Mouse (Mus musculus) lung, adult 2 months (tissue): ENCODE results near the gene Cep104. TPM values are rescaled to one million over a fixed set of nuclear protein-coding genes. Genes with fewer than 3 reads are reported as not detected.
A peak's percentile ranks its signal among the peaks of the same experiment; 100 is the strongest.

Experiments
- DNase-seq: peaks from one replicate; pipeline ENCODE4 v3.0.0; 2022
- H3K4me1 ChIP-seq: fragments of 200-500 bp; 2 replicates; pipeline ENCODE4 v1.6.1; 2011; ENCODE audit warnings: low read length; ENCODE audit not compliant: control insufficient read depth, insufficient read depth
- H3K4me3 ChIP-seq: fragments of 200-500 bp; replicated peaks from 2 replicates; pipeline ENCODE3; 2011; ENCODE audit warnings: low read depth, mild to moderate bottlenecking, control low read depth, low read length; ENCODE audit errors: extremely low read depth
- CTCF ChIP-seq: fragments of 200-500 bp; IDR thresholded peaks from 2 replicates; pipeline ENCODE4 v1.5.1; 2011; ENCODE audit warnings: mild to moderate bottlenecking, low read length, control low read depth; ENCODE audit not compliant: insufficient read depth
- POLR2A ChIP-seq: fragments of 200-500 bp; IDR thresholded peaks from 2 replicates; pipeline ENCODE4 v1.6.1; 2011; ENCODE audit warnings: low read depth, mild to moderate bottlenecking, control low read depth, low read length, borderline replicate concordance; ENCODE audit errors: extremely low read depth
- WGBS: fragments of 180-500 bp; shearing (Covaris S2); methylation state at CpG from one replicate; pipeline ENCODE4 v1.1.7; 2018; 5-methylcytosine and 5-hydroxymethylcytosine counted together
- polyA plus RNA-seq: library from polyadenylated mRNA; depleted of rRNA; stranded (reverse); fragments of >200 nt; gene quantifications from 2 replicates; pipeline ENCODE4 v1.2.3, GENCODE M21; 2012

Cep104 gene
- polyA plus RNA-seq, 1 experiment: 19.1 TPM

- Histone ChIP-seq H3K4me3 (no peak overlapping the region), H3K4me1 (peaks cover 2% of the 10 kb centered on the region; the same call in 1 of the 2 replicates)
- TF ChIP-seq CTCF (no peak), POLR2A (no peak)
- 87% methylated on average over 11 of the region's 11 CpGs for WGBS
- DNase-seq: no peak
These were observed 5.5 kb downstream of the Cep104 start for GRCm38 (mm10) chr4:153980470-153980869.

- no peaks in the 10 kb centered on the region for H3K4me1 ChIP-seq
- H3K4me3 ChIP-seq: no peak overlapping the region
- DNase-seq: no peak
- TF ChIP-seq POLR2A (no peak), CTCF (no peak)
- 90% methylated on average over 10 of the region's 10 CpGs for WGBS
These were observed 17.7 kb downstream of the Cep104 start for GRCm38 (mm10) chr4:153992715-153993114.

DNA sequence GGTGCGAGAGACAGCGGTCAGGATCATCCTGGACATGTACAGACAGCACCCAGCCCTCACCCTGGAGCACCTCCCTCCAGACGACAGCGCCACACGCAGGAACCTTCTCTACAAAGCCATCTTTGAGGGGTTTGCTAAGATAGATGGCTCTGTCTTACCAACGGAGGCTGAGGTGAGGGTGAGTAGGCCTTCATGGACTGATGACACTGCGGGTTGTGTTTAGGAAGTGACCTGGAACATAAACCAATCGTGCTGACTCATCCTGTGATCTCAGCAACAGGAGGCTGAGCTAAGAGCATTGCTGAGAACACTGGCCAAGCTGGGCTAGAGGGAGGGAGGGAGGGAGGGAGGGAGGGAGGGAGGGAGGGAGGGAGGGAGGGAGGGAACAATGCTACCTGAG is 18.5 kb downstream of the Cep104 start:
- H3K4me3 ChIP-seq: no peak overlapping the region
- H3K4me1 ChIP-seq: no peaks in the 10 kb centered on the region
- 89% methylated on average over 8 of the region's 8 CpGs for WGBS
- TF ChIP-seq POLR2A (no peak), CTCF (no peak)
- DNase-seq: no peak

DNA sequence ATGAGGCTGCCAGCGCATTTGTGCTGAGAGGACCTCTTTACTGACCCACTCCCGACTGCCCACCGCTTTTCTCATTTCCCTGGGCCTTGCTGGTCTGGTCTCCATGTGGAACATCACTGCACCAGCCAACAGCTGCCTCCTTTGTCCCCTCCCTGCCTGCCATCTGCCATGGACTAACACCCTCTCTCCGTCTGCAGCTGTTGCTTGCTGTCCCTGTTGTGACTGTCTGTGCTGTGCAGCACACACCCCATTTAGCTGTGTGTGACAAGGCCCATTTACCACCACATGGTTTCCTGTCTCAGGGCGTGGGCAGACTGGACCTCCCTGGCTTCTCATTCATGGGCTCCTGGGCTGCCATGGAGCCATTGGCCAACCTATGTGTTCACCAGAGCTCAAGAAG is 30.5 kb downstream of the Cep104 start:
- H3K4me1 ChIP-seq: no peaks in the 10 kb centered on the region
- DNase-seq: no peak
- H3K4me3 ChIP-seq: no peak overlapping the region
- 91% methylated on average over 5 of the region's 5 CpGs for WGBS
- TF ChIP-seq POLR2A (no peak), CTCF (no peak)

DNA sequence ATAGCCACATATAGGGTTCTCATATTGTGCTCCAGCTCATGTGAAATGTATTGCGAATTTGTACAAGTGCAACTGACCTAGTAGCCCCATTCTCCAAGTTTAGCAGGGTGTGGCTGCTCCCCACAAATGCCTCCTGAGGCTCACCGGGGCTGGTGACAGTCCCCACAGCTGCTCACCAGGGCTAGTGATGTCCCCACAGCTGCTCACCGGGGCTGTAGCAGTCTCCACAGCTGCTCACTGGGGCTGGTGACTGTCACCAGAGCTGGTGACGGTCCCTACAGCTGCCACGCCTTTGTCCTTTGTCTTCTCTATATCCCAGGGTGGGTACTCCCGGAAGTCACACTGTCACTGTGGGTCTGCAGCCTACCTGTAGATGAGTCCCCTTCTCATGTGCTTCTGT is 31.3 kb downstream of the Cep104 start:
- no peak for DNase-seq
- Histone ChIP-seq H3K4me3 (no peak overlapping the region), H3K4me1 (no peaks in the 10 kb centered on the region)
- no peak for TF ChIP-seq CTCF
- no peak for TF ChIP-seq POLR2A
- WGBS: 90% methylated on average over 6 of the region's 6 CpGs

DNA sequence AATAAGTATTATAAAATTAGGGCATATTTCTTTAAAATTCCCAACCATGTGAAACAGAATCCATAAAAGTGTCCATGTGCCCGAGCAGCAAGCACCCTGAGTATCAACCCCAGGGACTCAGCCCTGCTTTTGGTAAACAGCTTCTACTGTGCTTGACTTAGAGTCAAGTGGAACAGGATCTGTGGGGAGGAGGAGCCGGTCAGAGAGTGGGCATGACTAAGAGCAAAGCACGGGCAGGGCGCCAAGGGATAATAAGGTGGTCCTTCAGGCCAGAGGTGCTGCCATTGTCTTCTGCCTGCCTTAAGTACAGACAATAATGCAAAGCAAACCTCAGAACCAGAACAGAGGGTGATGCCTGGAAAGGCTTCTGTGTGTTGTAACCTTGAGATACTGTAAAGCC is 32.8 kb downstream of the Cep104 start:
- no peak overlapping the region for H3K4me3 ChIP-seq
- DNase-seq: peak; percentile 69
- 56% methylated on average over 4 of the region's 4 CpGs for WGBS
- TF ChIP-seq POLR2A (no peak), CTCF (no peak)
- H3K4me1 ChIP-seq: peaks cover 3% of the 10 kb centered on the region

DNA sequence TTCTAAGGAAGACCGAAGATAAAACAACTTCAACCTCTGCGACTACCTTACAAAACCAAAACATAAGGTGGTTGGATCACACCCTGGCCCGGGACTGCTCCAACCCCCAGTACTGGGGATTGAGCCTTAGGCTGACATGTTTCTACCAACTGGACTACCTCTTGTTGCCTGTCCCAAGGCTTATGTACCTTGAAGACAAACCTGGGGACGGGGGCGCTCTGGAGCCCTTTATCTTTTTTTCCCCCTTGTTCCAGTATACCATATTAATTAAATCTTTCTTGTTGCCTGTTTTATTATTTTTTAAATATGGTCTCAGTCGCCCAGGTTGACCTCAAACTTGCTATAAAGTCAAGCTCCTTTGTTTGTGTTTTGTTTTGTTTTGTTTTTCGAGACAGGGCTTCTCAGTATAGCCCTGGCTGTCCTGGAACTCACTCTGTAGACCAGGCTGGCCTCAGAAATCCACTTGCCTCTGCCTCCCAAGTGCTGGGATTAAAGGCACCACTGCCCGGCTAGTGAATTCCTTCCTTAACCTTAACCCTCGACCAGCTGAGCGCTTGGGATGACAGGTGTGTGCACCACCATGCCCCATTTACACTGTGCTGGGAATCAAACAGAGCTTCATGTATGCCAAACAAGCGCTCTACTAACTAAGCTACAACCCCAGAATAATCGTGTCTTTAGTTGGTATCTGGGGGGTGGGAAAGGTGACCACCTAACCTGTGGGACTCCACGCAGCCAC is 36.1 kb downstream of the Cep104 start:
- 30% methylated on average over 13 of the region's 13 CpGs for WGBS
- Histone ChIP-seq H3K4me3 (peak overlapping the region; percentile 75), H3K4me1 (peaks cover 12% of the 10 kb centered on the region)
- TF ChIP-seq POLR2A: no peak
- no peak for TF ChIP-seq CTCF
- DNase-seq: no peak

DNA sequence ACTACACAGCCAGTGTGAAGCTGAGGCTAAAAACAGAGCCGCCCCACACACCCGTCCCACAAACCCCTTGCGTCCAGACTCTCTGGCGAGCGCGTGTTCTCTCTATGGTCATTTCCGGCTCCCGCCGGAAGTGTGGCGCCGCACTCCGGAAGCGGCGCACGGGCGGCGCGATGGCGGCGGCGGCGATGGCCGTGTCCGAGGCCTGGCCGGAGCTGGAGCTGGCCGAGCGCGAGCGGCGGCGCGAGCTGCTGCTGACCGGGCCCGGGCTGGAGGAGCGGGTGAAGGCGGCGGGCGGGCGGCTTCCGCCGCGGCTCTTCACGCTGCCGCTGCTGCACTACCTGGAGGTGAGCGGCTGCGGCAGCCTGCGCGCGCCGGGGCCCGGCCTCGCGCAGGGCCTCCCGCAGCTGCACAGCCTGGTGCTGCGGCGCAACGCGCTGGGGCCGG is 36.7 kb downstream of the Cep104 start, which contains the start of gene Lrrc47:
Gene Lrrc47 (plus strand): TSS at position 86 of the 444 bp plus-strand sequence.
- peak; percentile 80 for DNase-seq

DNA sequence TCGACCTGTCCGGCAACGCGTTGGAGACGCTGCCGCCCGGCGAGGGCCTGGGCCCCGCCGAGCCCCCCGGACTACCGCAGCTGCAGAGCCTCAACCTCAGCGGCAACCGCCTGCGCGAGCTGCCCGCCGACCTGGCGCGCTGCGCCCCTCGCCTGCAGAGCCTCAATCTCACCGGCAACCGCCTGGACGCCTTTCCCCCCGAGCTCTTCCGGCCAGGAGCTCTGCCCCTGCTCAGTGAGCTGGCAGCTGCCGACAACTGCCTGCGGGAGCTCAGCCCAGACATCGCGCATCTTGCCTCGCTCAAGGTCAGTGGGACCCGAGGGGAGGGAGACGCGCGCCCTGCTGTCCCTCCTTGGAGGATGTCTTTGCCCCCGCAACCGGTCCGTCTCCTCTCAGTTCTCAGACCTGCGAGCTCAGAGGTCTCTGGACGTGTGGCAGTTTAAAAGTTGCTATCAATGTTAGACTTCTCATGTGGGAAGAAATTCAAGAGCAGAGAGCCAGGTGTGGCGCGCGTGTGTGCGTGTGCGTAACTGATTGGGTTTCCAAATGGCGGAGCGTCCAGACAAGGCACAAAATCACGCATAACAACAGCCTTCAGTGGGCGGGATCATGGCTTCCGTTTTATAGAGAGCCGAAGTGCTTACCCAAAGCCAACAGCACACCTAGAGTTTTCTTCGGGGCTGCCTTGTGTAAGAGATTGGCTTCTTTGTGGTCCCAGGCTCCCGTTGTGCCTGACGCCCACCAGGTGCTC is 37.3 kb downstream of the Cep104 start:
- DNase-seq: no peak
- H3K4me3 ChIP-seq: peak overlapping the region; percentile 75
- WGBS: under 1% methylated on average over 54 of the region's 55 CpGs
- peaks cover 12% of the 10 kb centered on the region for H3K4me1 ChIP-seq
- TF ChIP-seq CTCF (no peak), POLR2A (no peak)

More for the DNA sequence above, 36.7 kb downstream of the Cep104 start, which contains the start of gene Lrrc47:
- WGBS: under 1% methylated on average over 59 of the region's 59 CpGs
- peak within 1 kb of the TSS; percentile 75 for H3K4me3 ChIP-seq
- H3K4me1 ChIP-seq: peaks cover 12% of the 10 kb centered on the region
- no peak for TF ChIP-seq CTCF
- peak; percentile 50; the same call in 1 of the 2 replicates for TF ChIP-seq POLR2A

DNA sequence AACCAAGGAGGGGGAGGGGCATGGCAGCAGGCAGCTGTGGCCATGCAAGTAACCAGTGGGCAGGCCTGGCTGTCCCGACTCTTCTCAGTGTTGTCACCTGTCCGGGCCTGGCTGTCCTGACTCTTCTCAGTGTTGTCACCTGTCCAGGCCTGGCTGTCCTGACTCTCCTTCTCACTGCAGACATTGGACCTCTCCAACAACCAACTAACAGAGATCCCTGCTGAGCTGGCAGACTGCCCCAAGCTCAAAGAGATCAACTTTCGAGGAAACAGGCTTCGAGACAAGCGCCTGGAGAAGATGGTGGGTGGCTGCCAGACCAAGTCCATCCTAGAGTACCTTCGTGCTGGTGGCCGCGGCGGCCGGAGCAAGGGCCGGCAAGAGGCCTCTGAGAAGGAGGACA is 40.5 kb downstream of the Cep104 start:
- 87% methylated on average over 11 of the region's 11 CpGs for WGBS
- peaks cover 12% of the 10 kb centered on the region for H3K4me1 ChIP-seq
- no peak for TF ChIP-seq CTCF
- TF ChIP-seq POLR2A: no peak
- DNase-seq: no peak
- H3K4me3 ChIP-seq: no peak overlapping the region
